1 mouse cellular context compared by ENCODE assay signal in the genomic region with DNA sequence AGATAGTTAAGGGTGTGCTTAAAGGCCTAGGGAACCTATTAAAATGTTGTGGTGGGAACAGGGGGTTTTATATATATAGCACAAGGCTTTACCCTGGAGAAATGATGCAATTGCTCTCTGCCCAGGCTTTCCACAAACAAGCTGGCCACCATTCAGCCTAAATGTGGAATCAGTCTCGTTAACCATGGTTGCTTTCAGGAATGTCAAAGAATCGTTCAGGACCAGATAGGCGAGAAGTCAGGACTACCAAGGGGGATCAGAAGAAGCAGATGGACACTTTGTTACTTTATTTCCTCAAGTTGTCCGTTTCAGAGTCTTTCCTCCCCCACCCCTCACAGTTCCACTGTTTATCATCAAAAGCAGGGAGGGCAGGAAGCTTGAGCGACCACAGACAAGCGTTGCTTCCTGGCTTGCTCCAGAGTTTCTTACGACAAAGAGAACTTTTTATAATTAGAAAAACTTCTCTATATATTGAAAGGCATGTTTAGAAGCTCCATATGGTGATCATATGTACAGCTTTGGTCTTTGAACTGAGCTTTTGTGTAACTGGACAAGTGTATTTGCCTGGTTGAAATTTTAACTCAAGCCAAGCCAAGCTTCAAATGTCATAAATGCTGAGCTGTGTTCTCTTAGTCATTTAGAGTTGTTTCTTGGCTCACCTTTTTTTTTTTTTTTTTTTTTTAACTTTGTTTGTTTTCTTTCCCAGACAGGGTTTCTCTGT.
TF ChIP-seq lines count a peak whose summit lies in the region.

No protein-coding gene starts in this region.

TF ChIP-seq in MEL, 35 proteins besides CTCF, POLR2A, EP300 and RAD21 (continued from another document):
- TF ChIP-seq USF2 (IDR thresholded peaks at IDR 0.05; ENCODE audit: borderline replicate concordance in 1 of 2, insufficient read depth in 1 of 2, low read depth in 1 of 2, low read length in 2 of 2) (no peak), ETS1 (IDR thresholded peaks at IDR 0.05; ENCODE audit: low read depth, low read length) (peak; percentile 84), NRF1 (IDR thresholded peaks at IDR 0.05; ENCODE audit: insufficient read depth, low read depth, low read length, poor library complexity, severe bottlenecking) (no peak), ZC3H11A (IDR thresholded peaks at IDR 0.05; ENCODE audit: low read depth, low read length) (no peak), MAX (IDR thresholded peaks at IDR 0.05; ENCODE audit: low read length) (peak; percentile 69), RCOR1 (IDR thresholded peaks at IDR 0.05; ENCODE audit: low read depth, low read length) (0 out of 2 replicates have a peak, but pooled peaks have one; percentile 66), CHD1 (IDR thresholded peaks at IDR 0.05; ENCODE audit: low read depth, low read length) (0 out of 2 replicates have a peak, but pooled peaks have one; percentile 61), MYB (IDR thresholded peaks at IDR 0.05; ENCODE audit: low read depth, low read length) (peak; percentile 46), POLR2AphosphoS5 (IDR thresholded peaks at IDR 0.05; ENCODE audit: borderline replicate concordance, low read depth, low read length) (no peak), TCF12 (IDR thresholded peaks at IDR 0.05; ENCODE audit: low read depth, low read length) (peak; percentile 75), TAL1 (IDR thresholded peaks at IDR 0.05; ENCODE audit: low read length) (peak; percentile 71), KAT2A (conservative IDR thresholded peaks at IDR 0.05; ENCODE audit: low read depth, low read length) (0 out of 2 replicates have a peak, but pooled peaks have one; percentile 20), MEF2A (IDR thresholded peaks at IDR 0.05; ENCODE audit: extremely low read depth, insufficient replicate concordance, low read depth, low read length, poor library complexity, severe bottlenecking) (no peak), USF1 (IDR thresholded peaks at IDR 0.05; ENCODE audit: low read depth, low read length) (no peak), NELFE (IDR thresholded peaks at IDR 0.05; ENCODE audit: low read depth, low read length) (peak; percentile 58), BHLHE40 (IDR thresholded peaks at IDR 0.05; ENCODE audit: borderline replicate concordance, low read depth, low read length) (peak; percentile 24; the same call in 1 of the 2 replicates), ZMIZ1 (IDR thresholded peaks at IDR 0.05; ENCODE audit: low read depth, low read length) (peak; percentile 38; the same call in 1 of the 2 replicates), HCFC1 (IDR thresholded peaks at IDR 0.05; ENCODE audit: low read depth, low read length) (peak; percentile 56), JUND (IDR thresholded peaks at IDR 0.05; ENCODE audit: low read depth, low read length) (0 out of 2 replicates have a peak, but pooled peaks have one; percentile 83), MXI1 (IDR thresholded peaks at IDR 0.05; ENCODE audit: low read depth, low read length) (0 out of 2 replicates have a peak, but pooled peaks have one; percentile 47)
